Mouse (Mus musculus): ENCODE results near the gene Mpeg1. TPM values are rescaled to one million over a fixed set of nuclear protein-coding genes. Genes with fewer than 3 reads are reported as not detected.

Mpeg1 gene
- polyA plus RNA-seq (2014; fragmentation: Nextera tagmentation; extraction: Ambion mirVana): 0.63 and 0.76 TPM in 2 replicates

GRCm38 (mm10) chr19:12460282-12461249 is at the start of gene Mpeg1:
Mpeg1 (plus strand) TSS chr19:12460779.
- 77% methylated on average over 11 of the region's 11 CpGs for WGBS
- H3K36me3 ChIP-seq (ENCODE audit: insufficient read depth): no peaks in the 10 kb centered on the region
- no peak for DNase-seq
- TF ChIP-seq CTCF (IDR thresholded peaks at IDR 0.05; ENCODE audit: low read depth): no peak
- no peaks in the 10 kb centered on the region for H3K4me1 ChIP-seq (ENCODE audit: insufficient read depth)
- no peaks in the 10 kb centered on the region for H3K27me3 ChIP-seq (ENCODE audit: insufficient read depth, low read length)
- H3K27ac ChIP-seq (ENCODE audit: low read depth): no peak within 1 kb of the TSS
- no peak within 1 kb of the TSS for H3K4me2 ChIP-seq
- no peaks in the 10 kb centered on the region for H3K9me3 ChIP-seq (ENCODE audit: low read depth, low read length)
- ATAC-seq (ENCODE audit: insufficient read depth): no peak
- no peak within 1 kb of the TSS for H3K4me3 ChIP-seq (ENCODE audit: low read depth, low read length)
- no peak within 1 kb of the TSS for H3K9ac ChIP-seq

GRCm38 (mm10) chr19:12413737-12414136 is 46.8 kb upstream of the Mpeg1 start:
- H3K36me3 ChIP-seq (ENCODE audit: insufficient read depth): no peaks in the 10 kb centered on the region
- DNase-seq: no peak

DNA sequence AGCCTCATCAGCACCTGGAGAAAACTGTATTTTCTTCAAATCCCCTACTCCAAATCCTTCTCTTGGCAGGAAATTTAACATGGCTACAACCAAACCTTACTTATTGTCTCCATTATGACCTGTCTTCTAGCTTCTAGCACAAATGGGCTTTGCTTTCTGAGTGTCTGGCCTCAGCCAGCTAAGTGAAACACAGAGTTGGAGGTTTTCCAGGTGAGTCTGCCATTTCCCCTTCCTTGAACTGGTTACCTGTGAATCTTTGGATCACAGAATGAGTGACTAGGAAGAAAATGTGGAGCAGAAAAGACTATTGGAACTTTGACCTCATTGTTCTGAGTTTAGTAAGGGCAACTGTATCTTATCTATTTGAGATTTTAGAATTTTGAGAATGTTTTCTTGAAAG is 43.2 kb upstream of the Mpeg1 start, which contains the start of gene Olfr1441:
Olfr1441 (plus strand) TSS at position 73 of the 400 bp plus-strand sequence.
- ATAC-seq (ENCODE audit: insufficient read depth) (no peak), DNase-seq (no peak)
- no peak within 1 kb of the TSS for H3K9ac ChIP-seq
- no peaks in the 10 kb centered on the region for H3K4me1 ChIP-seq (ENCODE audit: insufficient read depth)
- no peak for TF ChIP-seq CTCF (IDR thresholded peaks at IDR 0.05; ENCODE audit: low read depth)
- H3K36me3 ChIP-seq (ENCODE audit: insufficient read depth): no peaks in the 10 kb centered on the region
- H3K9me3 ChIP-seq (ENCODE audit: low read depth, low read length): no peaks in the 10 kb centered on the region
- H3K27me3 ChIP-seq (ENCODE audit: insufficient read depth, low read length): no peaks in the 10 kb centered on the region
- no peak within 1 kb of the TSS for H3K4me2 ChIP-seq
- H3K27ac ChIP-seq (ENCODE audit: low read depth): no peak within 1 kb of the TSS
- no peak within 1 kb of the TSS for H3K4me3 ChIP-seq (ENCODE audit: low read depth, low read length)

More at GRCm38 (mm10) chr19:12413737-12414136, 46.8 kb upstream of the Mpeg1 start:
- Histone ChIP-seq H3K9me3 (ENCODE audit: low read depth, low read length) (no peaks in the 10 kb centered on the region), H3K4me3 (ENCODE audit: low read depth, low read length) (no peak overlapping the region), H3K27me3 (ENCODE audit: insufficient read depth, low read length) (no peaks in the 10 kb centered on the region), H3K4me1 (ENCODE audit: insufficient read depth) (no peaks in the 10 kb centered on the region), H3K9ac (no peak overlapping the region), H3K4me2 (no peak overlapping the region), H3K27ac (ENCODE audit: low read depth) (no peak overlapping the region)
- ATAC-seq (ENCODE audit: insufficient read depth): no peak
- no peak for TF ChIP-seq CTCF (IDR thresholded peaks at IDR 0.05; ENCODE audit: low read depth)

GRCm38 (mm10) chr19:12418312-12418711 is 42.3 kb upstream of the Mpeg1 start:
- 34% methylated on average over 3 of the region's 3 CpGs for WGBS
- DNase-seq (no peak), ATAC-seq (ENCODE audit: insufficient read depth) (no peak)
- H3K36me3 ChIP-seq (ENCODE audit: insufficient read depth): no peaks in the 10 kb centered on the region
- no peak overlapping the region for H3K27ac ChIP-seq (ENCODE audit: low read depth)
- no peaks in the 10 kb centered on the region for H3K9me3 ChIP-seq (ENCODE audit: low read depth, low read length)
- no peak for TF ChIP-seq CTCF (IDR thresholded peaks at IDR 0.05; ENCODE audit: low read depth)
- H3K4me2 ChIP-seq: no peak overlapping the region
- no peaks in the 10 kb centered on the region for H3K4me1 ChIP-seq (ENCODE audit: insufficient read depth)
- H3K4me3 ChIP-seq (ENCODE audit: low read depth, low read length): no peak overlapping the region
- H3K27me3 ChIP-seq (ENCODE audit: insufficient read depth, low read length): no peaks in the 10 kb centered on the region
- H3K9ac ChIP-seq: no peak overlapping the region

- DNase-seq: no peak
- no peak for TF ChIP-seq CTCF (IDR thresholded peaks at IDR 0.05; ENCODE audit: low read depth)
- Histone ChIP-seq H3K36me3 (ENCODE audit: insufficient read depth) (no peaks in the 10 kb centered on the region), H3K4me2 (no peak overlapping the region), H3K27ac (ENCODE audit: low read depth) (no peak overlapping the region), H3K27me3 (ENCODE audit: insufficient read depth, low read length) (no peaks in the 10 kb centered on the region), H3K9me3 (ENCODE audit: low read depth, low read length) (no peaks in the 10 kb centered on the region), H3K9ac (no peak overlapping the region), H3K4me1 (ENCODE audit: insufficient read depth) (no peaks in the 10 kb centered on the region), H3K4me3 (ENCODE audit: low read depth, low read length) (no peak overlapping the region)
- ATAC-seq (ENCODE audit: insufficient read depth): no peak
- 53% methylated on average over 6 of the region's 6 CpGs for WGBS
These were observed 40.0 kb upstream of the Mpeg1 start for GRCm38 (mm10) chr19:12420555-12420954.

GRCm38 (mm10) chr19:12421680-12422079 is 38.9 kb upstream of the Mpeg1 start:
- Histone ChIP-seq H3K9me3 (ENCODE audit: low read depth, low read length) (no peaks in the 10 kb centered on the region), H3K27ac (ENCODE audit: low read depth) (no peak overlapping the region), H3K9ac (no peak overlapping the region), H3K4me3 (ENCODE audit: low read depth, low read length) (no peak overlapping the region), H3K36me3 (ENCODE audit: insufficient read depth) (no peaks in the 10 kb centered on the region), H3K4me1 (ENCODE audit: insufficient read depth) (no peaks in the 10 kb centered on the region), H3K4me2 (no peak overlapping the region), H3K27me3 (ENCODE audit: insufficient read depth, low read length) (no peaks in the 10 kb centered on the region)
- WGBS: 79% methylated on average over 1 of the region's 1 CpGs
- no peak for TF ChIP-seq CTCF (IDR thresholded peaks at IDR 0.05; ENCODE audit: low read depth)
- DNase-seq (no peak), ATAC-seq (ENCODE audit: insufficient read depth) (no peak)

- WGBS: 83% methylated on average over 5 of the region's 5 CpGs
- Histone ChIP-seq H3K4me2 (no peak overlapping the region), H3K27ac (ENCODE audit: low read depth) (no peak overlapping the region), H3K27me3 (ENCODE audit: insufficient read depth, low read length) (no peaks in the 10 kb centered on the region), H3K36me3 (ENCODE audit: insufficient read depth) (no peaks in the 10 kb centered on the region), H3K9ac (no peak overlapping the region), H3K4me3 (ENCODE audit: low read depth, low read length) (no peak overlapping the region), H3K9me3 (ENCODE audit: low read depth, low read length) (no peaks in the 10 kb centered on the region), H3K4me1 (ENCODE audit: insufficient read depth) (no peaks in the 10 kb centered on the region)
- DNase-seq (no peak), ATAC-seq (ENCODE audit: insufficient read depth) (no peak)
- no peak for TF ChIP-seq CTCF (IDR thresholded peaks at IDR 0.05; ENCODE audit: low read depth)
These were observed 33.5 kb upstream of the Mpeg1 start for GRCm38 (mm10) chr19:12427101-12427500.

Measured in lung, embryonic 14.5 days (tissue).